Mouse (Mus musculus) MEL-GATA-1-ER (cell line): ENCODE data around the gene Kcnmb4.

Experiments used
- DNase-seq: peaks from one replicate; pipeline ENCODE4 v3.0.0-alpha.2; 2012; ENCODE audit warnings: low read depth; ENCODE audit errors: extremely low read depth

Kcnmb4 gene

GRCm38 (mm10) chr10:116473759-116474549, at the start of gene Kcnmb4:
Gene Kcnmb4 (minus strand): TSS chr10:116473878.
- DNase-seq, result no peak

GRCm38 (mm10) chr10:116519588-116519987, 45.9 kb upstream of the Kcnmb4 start:
- DNase-seq, result no peak

GRCm38 (mm10) chr10:116515590-116515989, 41.9 kb upstream of the Kcnmb4 start:
- DNase-seq, result no peak

- no peak for DNase-seq
Measured at GRCm38 (mm10) chr10:116515158-116515557, 41.5 kb upstream of the Kcnmb4 start.

GRCm38 (mm10) chr10:116513254-116513635, 39.6 kb upstream of the Kcnmb4 start:
- no peak for DNase-seq

- no peak for DNase-seq
Measured at GRCm38 (mm10) chr10:116512521-116513253, 39.0 kb upstream of the Kcnmb4 start.

GRCm38 (mm10) chr10:116505303-116506014, 31.8 kb upstream of the Kcnmb4 start:
- DNase-seq, result peak; percentile 60

GRCm38 (mm10) chr10:116492768-116493167, 19.1 kb upstream of the Kcnmb4 start:
- DNase-seq, result no peak

GRCm38 (mm10) chr10:116486895-116487747, 13.4 kb upstream of the Kcnmb4 start:
- no peak for DNase-seq

- DNase-seq, result peak; percentile 47
Measured at GRCm38 (mm10) chr10:116481917-116482316, 8.2 kb upstream of the Kcnmb4 start.

GRCm38 (mm10) chr10:116480988-116481387, 7.3 kb upstream of the Kcnmb4 start:
- no peak for DNase-seq

- no peak for DNase-seq
Measured at GRCm38 (mm10) chr10:116476559-116476958, 2.9 kb upstream of the Kcnmb4 start.

GRCm38 (mm10) chr10:116475725-116476124, 2.0 kb upstream of the Kcnmb4 start:
- DNase-seq, result no peak

- DNase-seq, result no peak
Measured at GRCm38 (mm10) chr10:116473071-116473758, 463 bp downstream of the Kcnmb4 start.

GRCm38 (mm10) chr10:116472579-116472978, 1.1 kb downstream of the Kcnmb4 start:
- DNase-seq, result no peak

- DNase-seq, result no peak
Measured at GRCm38 (mm10) chr10:116470306-116470925, 3.3 kb downstream of the Kcnmb4 start.

GRCm38 (mm10) chr10:116468094-116468493, 5.6 kb downstream of the Kcnmb4 start:
- DNase-seq, result no peak

GRCm38 (mm10) chr10:116463753-116464345, 9.8 kb downstream of the Kcnmb4 start:
- peak; percentile 6 for DNase-seq

GRCm38 (mm10) chr10:116461443-116461842, 12.2 kb downstream of the Kcnmb4 start:
- no peak for DNase-seq

- no peak for DNase-seq
Measured at GRCm38 (mm10) chr10:116458786-116459185, 14.9 kb downstream of the Kcnmb4 start.
